Mouse (Mus musculus): ENCODE measurements around the gene Eif2ak4.

Gene Eif2ak4

GRCm38 (mm10) chr2:118388341-118389335, at the start of gene Eif2ak4:
Eif2ak4 (plus strand) TSS chr2:118388618.
- peak; percentile 100 for DNase-seq

- no peak for DNase-seq
These were observed 47.1 kb upstream of the Eif2ak4 start for GRCm38 (mm10) chr2:118341295-118341694.

GRCm38 (mm10) chr2:118343897-118344296, 44.5 kb upstream of the Eif2ak4 start:
- DNase-seq, result no peak

GRCm38 (mm10) chr2:118345535-118345934, 42.9 kb upstream of the Eif2ak4 start:
- DNase-seq, result no peak

- DNase-seq, result no peak
These were observed 34.9 kb upstream of the Eif2ak4 start for GRCm38 (mm10) chr2:118353498-118353897.

- no peak for DNase-seq
These were observed 34.5 kb upstream of the Eif2ak4 start for GRCm38 (mm10) chr2:118353916-118354403.

GRCm38 (mm10) chr2:118355138-118355719, 33.2 kb upstream of the Eif2ak4 start:
- DNase-seq, result no peak

GRCm38 (mm10) chr2:118371841-118372240, 16.6 kb upstream of the Eif2ak4 start:
- no peak for DNase-seq

GRCm38 (mm10) chr2:118372561-118372900, 15.9 kb upstream of the Eif2ak4 start:
- no peak for DNase-seq

GRCm38 (mm10) chr2:118372901-118373571, 15.4 kb upstream of the Eif2ak4 start, which contains the start of gene Gpr176:
Gpr176 (minus strand) TSS chr2:118373419.
- peak; percentile 66 for DNase-seq

- peak; percentile 87 for DNase-seq
These were observed 14.7 kb upstream of the Eif2ak4 start for GRCm38 (mm10) chr2:118373572-118374279.

- no peak for DNase-seq
These were observed 12.9 kb upstream of the Eif2ak4 start for GRCm38 (mm10) chr2:118375522-118375921.

- DNase-seq, result no peak
These were observed 12.5 kb upstream of the Eif2ak4 start for GRCm38 (mm10) chr2:118375931-118376330.

GRCm38 (mm10) chr2:118379756-118380155, 8.7 kb upstream of the Eif2ak4 start:
- no peak for DNase-seq

GRCm38 (mm10) chr2:118383387-118383786, 5.0 kb upstream of the Eif2ak4 start:
- no peak for DNase-seq

GRCm38 (mm10) chr2:118389569-118389968, 1.2 kb downstream of the Eif2ak4 start:
- no peak for DNase-seq

GRCm38 (mm10) chr2:118390072-118390471, 1.7 kb downstream of the Eif2ak4 start:
- DNase-seq, result no peak

GRCm38 (mm10) chr2:118391201-118391600, 2.8 kb downstream of the Eif2ak4 start:
- DNase-seq, result no peak

GRCm38 (mm10) chr2:118399751-118400150, 11.3 kb downstream of the Eif2ak4 start:
- DNase-seq, result no peak

- no peak for DNase-seq
These were observed 13.7 kb downstream of the Eif2ak4 start for GRCm38 (mm10) chr2:118401834-118402727.

GRCm38 (mm10) chr2:118404336-118404735, 15.9 kb downstream of the Eif2ak4 start:
- DNase-seq, result peak; percentile 10

GRCm38 (mm10) chr2:118405568-118405967, 17.1 kb downstream of the Eif2ak4 start:
- DNase-seq, result no peak

Measured in cerebellum, adult 9-10 months (tissue).